Mouse (Mus musculus): Measurements from ENCODE around the gene Grk6. TPM values are rescaled to one million over a fixed set of nuclear protein-coding genes. Genes with fewer than 3 reads are reported as not detected.
"Not testable (repeated sequence)": the region's sequence is repeated elsewhere in the genome, so short reads cannot be mapped to it uniquely, and the experiment has no call there.

Grk6 gene
- total and polyA plus RNA-seq, 2 experiments from 2014 or later, result 35.8 to 71.9 TPM

DNA sequence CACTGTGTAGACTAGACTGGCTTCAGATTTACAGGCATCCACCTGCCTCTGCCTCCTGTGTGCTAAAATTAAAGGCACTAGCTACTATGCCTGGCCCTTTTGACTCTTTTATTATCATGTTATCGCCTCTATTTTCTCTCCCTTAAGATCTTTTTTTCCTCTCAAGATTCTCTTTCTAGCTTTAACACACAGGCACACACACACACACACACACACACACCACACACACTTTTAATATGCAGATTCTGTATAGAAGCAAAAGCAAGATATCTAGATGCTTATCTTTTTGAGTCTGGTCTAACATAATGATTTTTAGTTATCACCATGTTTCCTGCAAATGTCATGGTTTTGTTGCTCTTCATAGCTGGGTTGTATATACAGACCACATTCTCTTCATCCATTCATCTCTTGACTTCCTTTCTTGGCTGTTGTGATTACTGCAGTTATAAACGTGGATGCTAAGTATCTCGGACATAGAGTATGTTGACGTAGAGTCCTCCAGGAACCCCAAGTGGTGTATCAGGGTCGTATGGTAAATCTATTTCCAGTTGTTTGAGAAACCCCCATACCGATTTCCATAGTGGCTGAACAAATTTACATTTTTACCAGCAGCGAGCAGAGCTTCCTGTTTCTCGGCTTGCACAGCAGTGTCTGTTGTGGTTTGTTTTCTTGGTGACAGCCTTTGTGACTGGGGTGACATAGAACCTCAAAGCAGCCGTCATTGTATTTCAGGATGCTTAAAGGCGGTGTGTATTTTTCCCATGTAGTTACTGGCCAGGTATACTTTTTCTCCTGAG is 12.8 kb upstream of the Grk6 start:
- H3K9me3 ChIP-seq (ENCODE audit: low read length), result no peaks in the 10 kb centered on the region
- H3K4me2 ChIP-seq (ENCODE audit: low read depth, low read length, poor library complexity, severe bottlenecking), result no peak overlapping the region
- H3K4me1 ChIP-seq (ENCODE audit: insufficient read depth, low read length), result no peaks in the 10 kb centered on the region
- no peaks in the 10 kb centered on the region for H3K27me3 ChIP-seq (ENCODE audit: insufficient read depth, low read length)
- H3K4me3 ChIP-seq (ENCODE audit: low read depth, low read length), result no peak overlapping the region
- WGBS, result 77% methylated on average over 10 of the region's 10 CpGs
- H3K27ac ChIP-seq (ENCODE audit: low read depth, low read length), result no peak overlapping the region
- H3K9ac ChIP-seq (replicated peaks; ENCODE audit: low read length, poor library complexity, severe bottlenecking), result no peak overlapping the region
- DNase-seq (ENCODE audit: low spot score) (no peak), ATAC-seq (ENCODE audit: low FRiP score) (no peak)
- TF ChIP-seq CTCF (IDR thresholded peaks at IDR 0.05), result no peak
- H3K36me3 ChIP-seq (ENCODE audit: insufficient read depth, low read length), result no peaks in the 10 kb centered on the region

DNA sequence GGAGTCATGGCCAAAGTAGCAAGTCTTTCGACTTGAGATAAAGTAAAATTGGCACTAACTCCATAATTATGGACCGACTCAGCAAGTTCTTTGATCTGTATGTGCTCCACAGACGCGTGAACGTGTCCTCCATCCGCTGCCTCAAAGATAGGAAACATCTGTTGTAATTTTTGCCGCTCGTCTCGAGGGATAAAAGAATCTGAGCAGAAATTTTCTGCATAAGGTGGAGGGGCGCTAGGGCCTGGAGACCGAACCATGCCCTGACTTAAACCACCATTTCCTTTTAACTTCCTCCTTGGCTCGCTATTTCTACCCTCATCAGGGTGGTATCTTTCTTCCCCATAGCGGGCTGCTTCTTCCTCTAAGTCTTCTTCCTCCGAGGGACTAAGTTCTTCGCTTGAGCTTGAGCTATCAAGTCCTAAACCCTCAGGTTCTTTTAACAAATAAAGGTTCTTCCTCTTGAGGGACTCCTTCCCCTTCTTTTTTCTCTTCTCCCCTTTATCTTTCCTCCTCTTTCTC is 7.7 kb upstream of the Grk6 start:
- not testable (repeated sequence) for H3K9ac ChIP-seq (replicated peaks; ENCODE audit: low read length, poor library complexity, severe bottlenecking); H3K27me3 ChIP-seq (ENCODE audit: insufficient read depth, low read length); H3K4me3 ChIP-seq (ENCODE audit: low read depth, low read length); H3K9me3 ChIP-seq (ENCODE audit: low read length); H3K4me1 ChIP-seq (ENCODE audit: insufficient read depth, low read length); H3K36me3 ChIP-seq (ENCODE audit: insufficient read depth, low read length); H3K27ac ChIP-seq (ENCODE audit: low read depth, low read length); DNase-seq (ENCODE audit: low spot score); H3K4me2 ChIP-seq (ENCODE audit: low read depth, low read length, poor library complexity, severe bottlenecking); ATAC-seq (ENCODE audit: low FRiP score)
- 85% methylated on average over 15 of the region's 15 CpGs for WGBS

DNA sequence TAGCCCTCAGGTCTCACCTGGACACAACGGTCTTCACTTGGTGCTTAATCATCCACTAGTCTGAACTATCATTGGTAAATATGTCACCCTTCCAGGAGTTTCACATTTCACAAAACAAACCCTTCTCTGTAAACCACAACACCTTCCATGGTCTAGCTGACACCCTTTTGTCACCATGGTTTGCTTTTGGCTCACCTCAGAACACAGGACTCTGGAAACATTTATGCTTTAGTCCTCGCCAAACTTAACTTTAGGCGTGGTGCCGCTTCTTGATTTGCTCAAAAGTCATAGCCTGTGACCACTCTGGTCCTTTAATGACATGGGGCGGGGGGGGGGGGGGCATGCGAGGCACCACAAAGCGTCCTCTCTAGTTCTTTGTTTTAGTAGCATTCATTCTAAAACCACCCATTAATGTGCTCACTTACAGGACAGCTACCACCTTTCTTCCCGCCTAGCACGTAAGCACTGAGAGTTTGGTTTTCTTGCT is 1.0 kb upstream of the Grk6 start:
- H3K4me2 ChIP-seq (ENCODE audit: low read depth, low read length, poor library complexity, severe bottlenecking), result peak overlapping the region; percentile 66
- H3K27ac ChIP-seq (ENCODE audit: low read depth, low read length), result peak overlapping the region; percentile 79
- ATAC-seq (ENCODE audit: low FRiP score) (no peak), DNase-seq (ENCODE audit: low spot score) (no peak)
- 40% methylated on average over 9 of the region's 9 CpGs for WGBS
- no peaks in the 10 kb centered on the region for H3K9me3 ChIP-seq (ENCODE audit: low read length)
- peaks cover 9% of the 10 kb centered on the region; the same call in 1 of the 2 replicates for H3K4me1 ChIP-seq (ENCODE audit: insufficient read depth, low read length)
- no peaks in the 10 kb centered on the region for H3K36me3 ChIP-seq (ENCODE audit: insufficient read depth, low read length)
- H3K9ac ChIP-seq (replicated peaks; ENCODE audit: low read length, poor library complexity, severe bottlenecking), result peak overlapping the region; percentile 62; the same call in 1 of the 2 replicates
- TF ChIP-seq CTCF (IDR thresholded peaks at IDR 0.05), result no peak
- no peaks in the 10 kb centered on the region for H3K27me3 ChIP-seq (ENCODE audit: insufficient read depth, low read length)
- peak overlapping the region; percentile 80 for H3K4me3 ChIP-seq (ENCODE audit: low read depth, low read length)

DNA sequence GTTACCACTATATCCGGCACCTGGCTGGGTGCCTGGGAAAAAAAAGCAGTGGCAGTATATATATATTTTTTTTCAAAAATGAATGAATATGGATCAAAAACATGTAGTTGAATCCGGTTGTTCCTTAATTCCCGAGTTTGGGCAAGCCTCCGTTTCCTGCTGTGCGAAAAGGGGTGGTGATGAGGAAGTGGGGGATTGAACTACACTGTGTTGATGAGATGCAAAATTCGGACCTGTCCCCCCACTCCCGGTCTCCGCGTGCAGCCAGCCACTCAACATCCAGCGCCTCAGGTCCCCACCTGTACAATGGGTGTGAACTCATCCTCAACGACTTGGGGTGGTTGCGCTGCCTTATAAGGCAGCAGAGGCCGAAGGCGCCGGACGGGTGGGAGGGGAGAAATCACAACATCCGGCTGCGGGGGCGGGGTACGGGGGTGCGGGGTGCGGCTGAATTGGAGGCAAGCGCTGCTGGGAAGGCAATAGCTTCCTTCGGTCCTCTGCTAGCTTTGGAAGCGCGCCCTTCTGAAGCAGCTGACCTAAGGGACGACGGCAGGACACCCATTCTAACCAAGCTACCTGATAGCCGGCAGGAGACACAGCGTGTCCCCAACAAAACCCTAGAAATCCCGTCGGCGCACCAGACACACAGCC is 461 bp upstream of the Grk6 start:
- Histone ChIP-seq H3K4me3 (ENCODE audit: low read depth, low read length) (peak overlapping the region; percentile 80), H3K4me2 (ENCODE audit: low read depth, low read length, poor library complexity, severe bottlenecking) (peak overlapping the region; percentile 66), H3K4me1 (ENCODE audit: insufficient read depth, low read length) (peaks cover 9% of the 10 kb centered on the region; the same call in 1 of the 2 replicates), H3K27ac (ENCODE audit: low read depth, low read length) (peak overlapping the region; percentile 79), H3K36me3 (ENCODE audit: insufficient read depth, low read length) (peaks cover under 1% of the 10 kb centered on the region; the same call in 1 of the 2 replicates), H3K9me3 (ENCODE audit: low read length) (no peaks in the 10 kb centered on the region), H3K27me3 (ENCODE audit: insufficient read depth, low read length) (no peaks in the 10 kb centered on the region), H3K9ac (replicated peaks; ENCODE audit: low read length, poor library complexity, severe bottlenecking) (peak overlapping the region; percentile 62)
- peak; percentile 77 for DNase-seq (ENCODE audit: low spot score)
- under 1% methylated on average over 33 of the region's 33 CpGs for whole genome bisulfite sequencing
- TF ChIP-seq CTCF (IDR thresholded peaks at IDR 0.05), result no peak
- peak; percentile 73 for ATAC-seq (ENCODE audit: low FRiP score)

DNA sequence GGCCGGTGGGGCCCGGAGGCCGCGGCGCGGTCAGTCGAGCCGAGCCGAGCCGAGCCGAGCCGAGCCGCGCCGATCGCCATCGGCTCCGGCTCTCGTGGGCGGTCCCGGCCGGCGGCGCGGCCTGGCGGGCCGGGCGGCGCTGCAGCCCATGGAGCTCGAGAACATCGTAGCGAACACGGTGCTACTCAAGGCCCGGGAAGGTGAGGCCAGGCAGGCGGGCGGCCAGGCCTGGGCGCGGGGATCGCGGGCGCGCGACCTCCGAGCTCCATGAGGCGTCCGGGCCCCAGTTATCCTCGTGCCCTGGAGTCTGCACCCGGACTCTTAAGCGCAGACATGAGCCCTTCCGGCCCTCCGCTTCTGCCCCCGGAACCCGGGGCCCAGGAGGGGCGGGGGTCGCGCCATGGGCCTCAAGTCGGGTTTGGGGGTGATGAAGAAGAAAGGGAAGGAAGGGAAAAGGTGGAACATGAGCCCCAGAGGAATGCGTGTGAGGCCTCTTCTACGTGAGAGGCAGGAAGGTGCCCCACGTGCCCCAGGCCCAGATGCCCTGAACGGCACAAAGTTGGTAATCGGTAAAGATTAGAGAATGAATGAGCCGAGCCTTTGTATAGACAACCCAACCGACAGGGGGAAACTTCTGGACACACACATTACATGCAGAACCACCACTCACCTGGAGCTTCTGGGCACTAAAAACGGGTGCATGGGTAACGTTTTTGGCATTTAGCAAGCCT is 654 bp downstream of the Grk6 start:
- Histone ChIP-seq H3K27me3 (ENCODE audit: insufficient read depth, low read length) (no peaks in the 10 kb centered on the region), H3K4me3 (ENCODE audit: low read depth, low read length) (peak overlapping the region; percentile 80), H3K4me1 (ENCODE audit: insufficient read depth, low read length) (peaks cover 9% of the 10 kb centered on the region; the same call in 1 of the 2 replicates), H3K4me2 (ENCODE audit: low read depth, low read length, poor library complexity, severe bottlenecking) (peak overlapping the region; percentile 86), H3K9ac (replicated peaks; ENCODE audit: low read length, poor library complexity, severe bottlenecking) (peak overlapping the region; percentile 80), H3K36me3 (ENCODE audit: insufficient read depth, low read length) (peaks cover 6% of the 10 kb centered on the region; the same call in 1 of the 2 replicates), H3K27ac (ENCODE audit: low read depth, low read length) (peak overlapping the region; percentile 79), H3K9me3 (ENCODE audit: low read length) (no peaks in the 10 kb centered on the region)
- ATAC-seq (ENCODE audit: low FRiP score), result peak; percentile 42
- WGBS, result under 1% methylated on average over 56 of the region's 66 CpGs
- TF ChIP-seq CTCF (IDR thresholded peaks at IDR 0.05), result peak; percentile 36
- DNase-seq (ENCODE audit: low spot score), result no peak
